Mouse (Mus musculus): ENCODE measurements around the gene Tor1a.

Tor1a gene

GRCm38 (mm10) chr2:30967352-30968327, at the start of gene Tor1a:
Tor1a (minus strand) TSS chr2:30967933.
- peak; percentile 87 for DNase-seq

DNA sequence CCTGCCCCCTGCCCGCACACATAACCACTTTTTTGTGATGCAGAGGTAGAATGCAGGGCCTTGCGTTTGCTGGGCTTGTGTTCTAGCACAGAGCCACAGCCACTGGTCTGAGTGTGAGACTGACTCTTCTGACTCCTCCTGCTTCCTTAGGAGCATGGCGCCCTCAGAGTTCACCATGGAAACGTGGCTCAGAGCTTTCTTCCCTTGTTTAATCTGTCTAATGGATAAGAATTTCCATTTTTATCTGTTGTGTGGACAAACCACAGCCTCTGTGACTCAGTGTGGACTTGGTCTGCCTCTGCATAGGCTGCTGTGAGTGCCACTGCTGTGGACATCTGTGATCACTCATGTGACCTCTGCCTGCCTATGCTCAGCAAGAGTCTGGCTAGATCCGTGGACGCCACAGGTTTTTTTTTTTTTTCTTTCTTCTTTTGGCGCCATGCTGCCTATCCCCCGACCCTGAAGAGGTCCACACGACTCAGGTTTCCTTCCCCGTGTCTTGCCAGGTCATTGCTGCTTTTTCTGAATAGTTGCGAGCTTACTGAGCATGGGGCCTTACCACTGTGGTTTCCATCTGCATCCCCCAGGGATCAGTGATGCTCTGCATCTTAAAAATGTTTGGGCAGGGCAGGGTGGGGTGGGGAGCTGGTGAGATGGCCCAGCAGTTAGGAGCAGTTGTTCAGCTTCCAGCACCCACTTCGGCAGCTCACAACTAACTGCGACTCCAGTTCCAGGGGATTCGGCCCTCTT, 45.8 kb upstream of the Tor1a start:
- no peak for DNase-seq

DNA sequence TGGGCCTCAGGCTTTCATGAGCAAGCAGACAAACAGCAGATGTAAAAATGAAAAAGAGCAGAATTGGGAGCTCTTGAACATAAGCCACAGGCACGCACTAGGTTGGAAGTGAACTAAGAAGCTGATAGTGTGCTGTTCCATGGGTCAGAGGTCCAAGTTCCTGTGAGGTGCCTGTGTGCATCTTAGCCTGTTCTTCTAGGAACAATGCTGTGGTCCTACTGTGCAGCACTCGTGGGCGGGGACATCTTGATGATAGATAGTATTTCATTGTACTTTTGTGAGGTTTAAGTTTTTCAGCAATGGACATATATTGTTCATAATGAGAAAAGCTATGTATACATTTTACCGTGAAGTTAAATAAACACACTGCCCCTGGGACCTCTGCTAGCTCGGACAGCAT, 39.5 kb upstream of the Tor1a start:
- no peak for DNase-seq

GRCm38 (mm10) chr2:31006434-31006833, 38.7 kb upstream of the Tor1a start:
- DNase-seq = no peak

- no peak for DNase-seq
Measured at GRCm38 (mm10) chr2:31005453-31005852, 37.7 kb upstream of the Tor1a start.

DNA sequence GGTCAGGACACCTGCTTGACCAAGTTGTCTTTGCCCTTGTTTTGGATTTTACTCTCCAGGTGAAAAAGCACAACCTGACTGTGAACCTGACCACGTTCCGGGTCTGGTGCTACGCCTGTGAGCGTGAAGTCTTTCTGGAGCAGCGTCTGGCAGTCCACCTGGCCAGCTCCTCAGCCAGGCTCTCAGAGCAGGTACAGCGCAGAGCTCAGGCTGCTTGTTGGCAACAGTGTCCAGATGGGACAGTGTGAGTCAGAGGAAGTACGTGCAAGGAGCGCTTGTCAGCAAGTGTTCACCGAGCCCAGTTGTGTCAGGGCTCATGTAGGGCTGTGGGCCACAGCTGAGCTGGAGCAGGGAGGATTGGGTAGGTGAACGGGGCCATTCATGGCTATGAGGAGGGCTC, 35.1 kb upstream of the Tor1a start:
- DNase-seq = no peak

DNA sequence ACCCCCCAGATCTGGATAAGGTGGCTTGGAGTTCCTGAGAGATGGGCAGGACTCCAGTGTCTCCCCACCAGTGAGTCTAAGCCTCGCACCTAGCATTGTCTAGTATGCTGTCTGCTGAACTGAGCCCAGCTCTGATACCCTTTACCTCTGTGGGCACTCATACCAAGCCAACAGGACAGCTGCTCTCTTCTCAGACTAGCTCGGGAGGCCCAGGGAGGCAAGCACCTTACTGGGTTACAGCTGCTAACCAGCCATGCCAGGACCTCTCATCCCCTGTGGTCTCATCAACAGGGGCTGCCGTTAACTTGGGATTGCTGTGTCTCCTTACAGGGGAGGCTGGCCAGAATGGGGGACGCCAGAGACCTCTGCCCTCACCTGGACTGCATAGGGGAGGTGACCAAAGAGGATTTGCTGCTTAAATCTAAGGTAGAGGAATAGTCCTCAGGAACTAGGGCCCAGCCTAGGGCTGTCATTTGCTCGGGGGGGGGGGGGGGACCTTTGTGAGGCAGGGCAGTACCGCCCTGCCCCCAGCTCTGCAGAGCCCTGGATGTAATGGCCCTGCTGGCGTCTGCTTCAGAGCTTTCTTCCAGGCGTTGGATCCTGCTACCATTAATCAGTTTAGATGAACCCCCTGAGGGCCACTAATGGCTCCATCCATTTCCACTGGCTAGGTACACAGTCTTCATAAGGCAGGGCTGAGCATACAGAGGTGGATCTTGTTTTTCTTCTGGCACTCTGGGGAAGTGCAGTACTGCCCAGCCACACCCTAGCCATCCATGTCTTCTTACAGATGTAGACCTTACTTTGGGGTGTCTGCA, 30.9 kb upstream of the Tor1a start:
- DNase-seq = no peak

DNA sequence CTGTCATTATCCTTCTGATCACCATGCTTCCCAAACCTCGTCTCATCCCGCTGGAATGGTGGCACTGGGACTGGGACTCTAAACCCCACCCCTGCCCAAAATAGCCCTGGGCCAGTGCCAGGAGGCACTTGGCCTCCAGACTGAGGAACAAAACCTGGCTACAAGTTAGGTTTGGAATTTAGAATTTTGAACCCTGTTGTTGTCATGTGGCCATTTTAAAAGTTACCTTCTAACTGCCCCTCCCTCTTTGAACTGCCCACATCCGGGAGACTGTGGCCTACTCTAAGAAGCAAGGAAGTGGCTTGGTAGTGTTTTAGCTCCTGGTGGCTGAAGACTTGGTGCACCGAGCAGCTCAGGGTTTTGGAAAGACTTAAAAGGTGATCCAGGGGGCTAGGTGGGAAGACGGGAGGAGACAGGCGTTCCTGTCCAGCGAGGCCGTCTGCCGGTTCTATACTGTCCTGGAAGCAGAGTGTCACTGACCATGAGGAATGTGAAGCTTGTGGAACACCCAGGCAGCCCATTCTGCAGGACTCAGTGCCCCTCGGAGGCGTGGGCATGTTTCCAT, 27.8 kb upstream of the Tor1a start:
- no peak for DNase-seq

DNA sequence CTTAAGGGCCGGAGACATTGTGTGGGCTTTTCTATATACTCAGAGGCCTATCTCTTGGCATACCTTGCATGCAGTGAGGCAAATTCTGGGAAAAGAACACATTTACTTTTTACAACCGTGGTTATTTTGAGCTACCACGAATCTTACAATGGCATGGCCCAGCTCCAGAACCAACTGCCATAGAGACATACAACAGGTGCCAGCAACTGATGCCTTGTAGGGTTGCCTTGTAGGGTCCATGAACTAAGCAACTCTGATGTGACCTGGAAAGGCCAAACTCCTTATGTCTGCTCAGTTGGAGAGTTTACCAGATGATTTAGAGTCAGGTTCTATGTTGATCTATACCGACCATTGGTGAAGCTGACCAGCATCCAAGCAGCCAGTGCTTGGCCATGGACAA, 27.1 kb upstream of the Tor1a start:
- DNase-seq = no peak

- no peak for DNase-seq
Measured at GRCm38 (mm10) chr2:30990221-30990620, 22.5 kb upstream of the Tor1a start.

DNA sequence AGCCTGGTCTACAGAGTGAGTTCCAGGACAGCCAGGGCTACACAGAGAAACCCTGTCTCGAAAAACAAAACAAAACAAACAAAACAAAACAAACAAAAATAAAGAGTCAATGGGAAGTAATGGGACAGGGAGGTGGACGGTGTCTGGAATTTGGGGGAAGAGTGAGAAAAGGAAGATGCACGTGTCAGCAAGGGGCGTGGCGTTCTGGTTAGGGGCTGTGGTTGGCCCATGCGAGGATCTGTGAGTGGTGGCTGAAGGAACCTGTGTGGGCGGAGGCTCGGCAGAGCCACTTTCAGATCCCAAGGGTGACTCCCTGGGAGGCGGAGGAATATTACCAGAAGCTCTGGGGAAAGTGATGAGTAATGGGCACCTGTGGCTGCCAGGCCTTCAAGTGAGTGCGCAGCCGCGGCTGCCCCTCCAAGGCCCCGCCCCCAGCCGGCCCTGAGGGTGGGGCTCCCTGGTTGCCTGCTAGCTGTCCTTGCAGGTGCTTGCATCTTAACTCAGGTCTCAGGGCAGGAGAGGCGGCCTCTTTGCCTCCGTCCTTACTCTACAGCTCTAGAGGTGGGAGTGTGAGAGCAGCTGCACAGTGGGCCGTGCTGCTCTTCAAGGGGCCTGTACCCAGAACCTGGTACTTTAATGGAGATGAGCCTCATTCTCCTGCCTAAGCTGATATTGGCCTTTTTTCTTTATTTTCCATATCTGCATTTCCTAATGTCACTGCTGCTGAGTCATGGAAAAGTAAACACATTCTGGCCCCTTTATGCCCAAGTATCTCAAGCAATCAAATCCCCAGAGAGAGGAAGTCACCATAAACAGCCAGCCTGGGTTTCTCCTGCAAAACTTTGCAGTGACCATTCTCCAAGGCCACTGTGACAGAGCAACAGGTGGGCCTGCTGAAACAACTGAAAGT, 17.6 kb upstream of the Tor1a start:
- no peak for DNase-seq

GRCm38 (mm10) chr2:30983024-30983423, 15.3 kb upstream of the Tor1a start:
- DNase-seq = no peak

DNA sequence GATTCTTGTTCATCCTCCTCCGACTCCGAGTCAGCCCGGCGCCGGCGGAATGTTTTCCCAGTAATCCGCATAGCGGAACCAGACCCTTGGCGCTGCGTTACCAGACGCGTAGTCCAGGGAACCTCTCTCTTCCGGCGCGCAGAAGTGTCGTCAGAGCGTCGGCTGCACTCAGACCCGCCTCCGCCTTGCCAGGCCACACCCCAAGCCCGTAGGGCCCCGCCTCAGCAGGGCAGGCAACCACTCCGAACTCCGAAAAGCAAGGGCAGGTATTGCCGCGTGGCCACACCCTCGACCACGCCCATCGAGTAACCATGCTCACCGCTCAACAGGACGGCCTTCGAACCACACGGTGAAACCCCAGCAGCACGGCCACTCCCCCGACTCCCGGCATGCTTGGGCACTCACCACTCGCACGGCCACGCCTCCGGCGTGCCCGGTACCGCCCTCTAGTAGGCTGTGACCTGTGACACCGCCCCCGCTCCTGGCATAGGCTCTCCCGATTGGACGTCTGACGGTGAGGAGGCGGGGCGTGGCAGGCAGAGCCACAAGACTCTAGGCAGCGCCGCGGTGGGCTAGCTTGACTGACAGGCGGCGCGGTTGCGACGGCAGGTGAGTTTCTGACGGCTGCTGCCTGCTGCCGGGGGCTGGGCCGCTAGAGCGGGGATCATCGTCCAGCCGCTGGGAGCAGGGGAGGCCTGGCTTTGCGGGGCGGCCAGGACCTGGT, 14.2 kb upstream of the Tor1a start, which contains the start of the genes BC005624 and Usp20:
BC005624 (minus strand) TSS at position 412 of the 724 bp plus-strand sequence.
Usp20 (plus strand) TSS at position 490 of the 724 bp plus-strand sequence.
- DNase-seq = peak; percentile 99

- no peak for DNase-seq
Measured at GRCm38 (mm10) chr2:30966826-30967225, 907 bp downstream of the Tor1a start.

DNA sequence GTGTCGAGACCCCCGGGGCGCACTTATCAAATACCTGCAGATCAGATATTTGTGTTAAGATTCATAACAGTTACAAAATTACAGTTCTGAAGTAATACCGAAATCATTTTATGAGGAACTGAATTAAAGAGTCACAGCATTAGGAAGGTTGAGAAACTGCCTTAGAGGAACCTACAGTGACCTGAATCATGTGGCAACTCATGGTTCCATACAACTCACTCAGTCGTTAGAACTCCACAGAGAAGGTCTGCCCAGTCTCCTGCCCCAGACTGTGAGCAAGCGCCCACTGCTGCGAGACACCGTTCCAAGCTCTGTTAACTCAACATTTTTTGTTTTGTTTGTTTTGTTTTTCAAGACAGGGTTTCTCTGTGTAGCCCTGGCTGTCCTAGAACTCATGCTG, 2.1 kb downstream of the Tor1a start:
- DNase-seq = no peak

- no peak for DNase-seq
Measured at GRCm38 (mm10) chr2:30962570-30963254, 5.0 kb downstream of the Tor1a start.

- no peak for DNase-seq
Measured at GRCm38 (mm10) chr2:30959856-30960255, 7.9 kb downstream of the Tor1a start.

- DNase-seq = no peak
Measured at GRCm38 (mm10) chr2:30958726-30959125, 9.0 kb downstream of the Tor1a start.

GRCm38 (mm10) chr2:30957511-30957910, 10.2 kb downstream of the Tor1a start:
- DNase-seq = no peak

DNA sequence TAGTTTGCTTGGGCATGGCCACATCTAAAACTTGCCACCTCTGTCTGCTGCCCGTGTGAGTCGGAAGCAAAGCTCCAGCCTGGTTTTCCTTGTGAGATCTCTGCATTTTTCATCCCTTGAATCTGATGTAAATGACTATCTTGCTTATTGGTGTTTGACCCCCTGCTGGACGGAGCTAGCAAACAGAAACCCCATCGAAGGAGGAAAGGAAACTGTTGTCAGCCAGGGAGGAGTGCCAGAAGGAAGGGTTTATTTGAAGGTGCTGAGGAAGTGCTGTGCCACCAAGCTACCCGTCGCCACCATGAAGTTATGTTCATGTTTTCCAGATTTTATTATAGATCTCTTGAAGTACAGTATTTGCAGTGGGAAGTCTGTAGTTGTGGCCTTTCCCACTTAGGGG, 12.9 kb downstream of the Tor1a start:
- no peak for DNase-seq
